Mouse (Mus musculus) testis, postnatal 10 days (tissue): ENCODE results near the gene Lrig1.

Experiments used
- DNase-seq: peaks from one replicate; pipeline ENCODE4 v3.0.0; 2021; ENCODE audit warnings: low spot score

Lrig1 gene

GRCm38 (mm10) chr6:94618671-94619070 is 81.3 kb downstream of the Lrig1 start:
- no peak for DNase-seq

- DNase-seq = no peak
Observed at GRCm38 (mm10) chr6:94615936-94616335, 84.0 kb downstream of the Lrig1 start.

GRCm38 (mm10) chr6:94614346-94614745 is 85.6 kb downstream of the Lrig1 start:
- DNase-seq = no peak

GRCm38 (mm10) chr6:94613235-94613895 is 86.6 kb downstream of the Lrig1 start:
- DNase-seq = no peak

- DNase-seq = no peak
Observed at GRCm38 (mm10) chr6:94604546-94604945, 95.4 kb downstream of the Lrig1 start.

- DNase-seq = no peak
Observed at GRCm38 (mm10) chr6:94604072-94604471, 95.9 kb downstream of the Lrig1 start.

GRCm38 (mm10) chr6:94601811-94602210 is 98.1 kb downstream of the Lrig1 start:
- no peak for DNase-seq

GRCm38 (mm10) chr6:94601101-94601500 is 98.9 kb downstream of the Lrig1 start:
- DNase-seq = no peak

- DNase-seq = no peak
Observed at GRCm38 (mm10) chr6:94599016-94599415, 100.9 kb downstream of the Lrig1 start.

GRCm38 (mm10) chr6:94598421-94598820 is 101.5 kb downstream of the Lrig1 start:
- no peak for DNase-seq

- peak; percentile 60 for DNase-seq
Observed at GRCm38 (mm10) chr6:94596761-94597485, 103.0 kb downstream of the Lrig1 start.

GRCm38 (mm10) chr6:94596051-94596760 is 103.8 kb downstream of the Lrig1 start:
- DNase-seq = no peak

GRCm38 (mm10) chr6:94595206-94595605 is 104.8 kb downstream of the Lrig1 start:
- DNase-seq = peak; percentile 34

- peak; percentile 34 for DNase-seq
Observed at GRCm38 (mm10) chr6:94594711-94595110, 105.2 kb downstream of the Lrig1 start.

- peak; percentile 30 for DNase-seq
Observed at GRCm38 (mm10) chr6:94594096-94594665, 105.8 kb downstream of the Lrig1 start.

GRCm38 (mm10) chr6:94592710-94593109 is 107.2 kb downstream of the Lrig1 start:
- peak; percentile 34 for DNase-seq

- peak; percentile 62 for DNase-seq
Observed at GRCm38 (mm10) chr6:94592243-94592642, 107.7 kb downstream of the Lrig1 start.

- no peak for DNase-seq
Observed at GRCm38 (mm10) chr6:94588365-94588764, 111.6 kb downstream of the Lrig1 start.

- peak; percentile 30 for DNase-seq
Observed at GRCm38 (mm10) chr6:94584976-94585375, 115.0 kb downstream of the Lrig1 start.

- DNase-seq = no peak
Observed at GRCm38 (mm10) chr6:94584147-94584695, 115.7 kb downstream of the Lrig1 start.

- no peak for DNase-seq
Observed at GRCm38 (mm10) chr6:94582055-94582454, 117.9 kb downstream of the Lrig1 start.

GRCm38 (mm10) chr6:94577991-94578390 is 122.0 kb downstream of the Lrig1 start:
- no peak for DNase-seq
